Mouse (Mus musculus) c-Kit-positive CD71-negative TER-119-negative erythroid progenitor cells, embryonic 14.5 days (primary cell): ENCODE data around the gene Iqsec1.
A peak's percentile ranks its signal among the peaks of the same experiment; 100 is the strongest.

Experiments used
- DNase-seq: peaks from one replicate; pipeline ENCODE4 v3.0.0-alpha.2; 2013; ENCODE audit warnings: low read depth

The Iqsec1 gene

GRCm38 (mm10) chr6:90618274-90618673, 370.2 kb downstream of the Iqsec1 start:
- DNase-seq, result no peak

DNA sequence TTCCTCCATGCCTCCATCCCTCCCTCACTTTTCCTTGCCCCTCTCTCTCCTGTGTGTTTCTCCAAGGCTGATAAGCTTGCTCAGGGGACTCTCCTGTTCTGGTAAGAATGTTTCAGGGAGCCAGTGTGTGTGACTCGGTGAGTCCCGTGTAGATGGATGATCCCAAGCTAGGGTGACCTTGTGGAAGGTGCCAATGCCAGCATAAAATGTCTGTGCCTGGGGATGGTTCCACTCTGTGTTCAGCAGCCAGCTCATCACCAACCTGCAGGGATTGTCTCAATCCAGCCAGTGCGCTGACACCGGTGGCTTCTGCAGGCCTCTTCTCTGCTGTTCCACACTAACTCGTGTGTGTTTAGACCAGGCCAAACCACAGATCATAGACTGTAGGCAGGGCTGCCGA, 372.0 kb downstream of the Iqsec1 start:
- no peak for DNase-seq

DNA sequence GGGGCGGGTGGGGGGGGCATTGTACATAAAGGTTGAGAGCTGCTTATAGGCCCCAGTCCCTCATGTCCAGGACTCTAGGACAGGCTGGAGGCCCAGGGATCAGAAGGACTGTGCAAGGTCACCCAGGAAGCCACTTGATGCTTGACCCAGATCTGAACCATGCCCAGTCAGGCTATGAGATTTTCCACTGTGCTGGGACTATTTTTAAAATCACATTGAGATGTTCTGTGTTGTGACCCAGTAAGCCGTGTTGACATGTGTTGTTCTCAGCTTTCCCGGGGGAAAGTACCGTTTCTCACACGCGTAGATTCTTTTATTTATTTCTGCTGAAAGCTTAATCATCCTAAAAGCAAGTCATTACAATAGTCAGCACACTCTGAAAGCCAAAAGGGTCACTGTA, 372.5 kb downstream of the Iqsec1 start:
- no peak for DNase-seq

GRCm38 (mm10) chr6:90615362-90615761, 373.1 kb downstream of the Iqsec1 start:
- DNase-seq, result no peak

DNA sequence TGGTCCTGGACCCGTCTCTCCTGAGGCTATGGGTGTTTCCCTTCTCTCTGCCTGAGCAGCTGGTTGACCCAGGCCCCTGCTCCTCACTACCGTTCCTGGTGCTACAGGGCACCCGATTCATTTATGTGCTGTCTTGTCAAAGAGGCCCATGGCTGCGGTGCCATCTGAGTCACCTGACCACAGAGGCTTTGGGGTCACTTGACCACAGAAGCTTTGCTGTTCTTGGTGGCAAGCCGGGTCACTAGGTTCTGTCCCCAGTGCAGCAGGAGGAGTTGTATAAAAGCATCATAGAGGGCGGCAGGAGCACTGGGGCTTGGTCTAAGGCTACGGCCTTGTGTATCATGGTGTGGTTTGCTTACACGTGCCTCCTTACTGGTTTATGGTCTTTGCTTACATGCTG, 375.2 kb downstream of the Iqsec1 start:
- no peak for DNase-seq

GRCm38 (mm10) chr6:90610248-90610647, 378.2 kb downstream of the Iqsec1 start:
- DNase-seq, result no peak

DNA sequence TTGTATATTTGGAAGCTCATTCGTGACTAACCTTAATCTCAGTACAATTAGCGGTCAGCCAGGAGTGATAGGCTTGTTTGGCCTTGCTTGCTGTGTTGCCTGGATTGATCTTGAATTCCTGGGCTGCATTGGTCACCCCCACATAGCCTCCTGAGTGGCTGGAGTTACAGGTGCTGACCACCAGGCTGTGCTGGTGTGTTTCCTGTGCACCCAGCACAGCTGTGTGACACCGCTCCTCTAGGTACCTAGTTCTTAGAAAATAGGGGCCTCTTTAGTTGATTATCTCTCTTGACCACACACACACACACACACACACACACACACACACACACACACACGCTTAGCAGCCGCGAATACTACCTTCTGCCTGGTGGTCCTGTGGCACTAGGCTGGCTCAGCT, 380.3 kb downstream of the Iqsec1 start:
- DNase-seq, result no peak

DNA sequence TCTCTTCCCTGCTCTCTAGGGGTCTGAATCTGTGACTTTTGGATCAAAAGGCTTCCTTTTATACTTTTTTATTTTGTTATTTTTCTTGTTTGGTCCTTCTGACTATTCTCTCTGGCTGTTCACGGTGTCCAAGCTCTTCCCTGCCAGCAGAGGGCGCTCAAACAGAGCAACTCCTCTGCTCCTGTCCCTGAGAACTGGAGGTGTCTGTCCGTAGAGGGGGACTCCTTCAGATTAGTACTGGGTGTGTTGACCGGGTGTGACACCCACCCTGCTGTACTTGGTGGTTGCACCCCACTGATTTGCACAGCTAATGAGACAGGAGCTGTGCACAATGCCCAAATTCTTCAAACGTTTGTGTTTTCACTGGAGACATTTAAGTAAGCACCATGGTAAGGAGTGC, 381.3 kb downstream of the Iqsec1 start:
- DNase-seq, result peak; percentile 83

GRCm38 (mm10) chr6:90606538-90606937, 381.9 kb downstream of the Iqsec1 start:
- peak; percentile 76 for DNase-seq
